Mouse (Mus musculus) myocyte (in vitro differentiated cells): ENCODE data around the gene Serp2.

ENCODE experiments used
- CEBPB ChIP-seq: IDR thresholded peaks from 2 replicates; pipeline ENCODE4 v1.6.1; 2011; ENCODE audit warnings: mild to moderate bottlenecking, moderate library complexity; ENCODE audit not compliant: poor library complexity, insufficient read depth, severe bottlenecking
- POLR2A ChIP-seq: IDR thresholded peaks from one replicate; pipeline ENCODE4 v1.6.1; 2011; ENCODE audit warnings: low read depth, mild to moderate bottlenecking, control low read depth, moderate library complexity; ENCODE audit not compliant: insufficient read length
- TCF12 ChIP-seq: IDR thresholded peaks from one replicate; pipeline ENCODE4 v1.6.1; 2011; ENCODE audit warnings: mild to moderate bottlenecking, control low read depth; ENCODE audit not compliant: poor library complexity, insufficient read depth, severe bottlenecking

GRCm38 (mm10) chr14:76483701-76484100 lies 73.0 kb downstream of the Serp2 start:
- no peak for TF ChIP-seq POLR2A
- no peak for TF ChIP-seq TCF12
- TF ChIP-seq CEBPB: no peak
